Mouse (Mus musculus): ENCODE measurements around the gene Tax1bp3. TPM values are rescaled to one million over a fixed set of nuclear protein-coding genes. Genes with fewer than 3 reads are reported as not detected.

The Tax1bp3 gene
- polyA plus RNA-seq, 1 experiment from 2014 or later: 208 TPM

DNA sequence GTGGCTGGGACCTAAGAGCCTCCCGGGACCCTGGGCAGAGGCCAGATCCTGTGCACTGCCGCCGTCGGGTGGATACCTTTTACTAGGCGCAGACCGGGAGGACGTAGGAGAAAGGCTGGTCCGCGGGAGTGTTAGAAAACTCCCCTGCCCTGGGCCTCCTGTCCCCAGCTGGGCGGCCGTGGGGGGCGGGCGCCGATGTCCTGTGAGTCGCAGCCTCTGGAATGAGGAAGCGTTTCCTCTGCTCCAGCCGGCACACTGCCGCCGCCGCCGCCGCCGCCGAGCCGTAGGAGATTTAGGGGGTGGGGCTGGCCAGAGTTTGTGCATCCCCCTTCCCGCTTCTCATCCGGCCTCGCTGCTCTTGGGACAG lies 609 bp downstream of the Tax1bp3 start:
- peak; percentile 76 for ATAC-seq (ENCODE audit: insufficient number of reproducible peaks, insufficient read depth, low FRiP score, low TSS enrichment, low read depth)
- peak overlapping the region; percentile 98 for H3K4me3 ChIP-seq

DNA sequence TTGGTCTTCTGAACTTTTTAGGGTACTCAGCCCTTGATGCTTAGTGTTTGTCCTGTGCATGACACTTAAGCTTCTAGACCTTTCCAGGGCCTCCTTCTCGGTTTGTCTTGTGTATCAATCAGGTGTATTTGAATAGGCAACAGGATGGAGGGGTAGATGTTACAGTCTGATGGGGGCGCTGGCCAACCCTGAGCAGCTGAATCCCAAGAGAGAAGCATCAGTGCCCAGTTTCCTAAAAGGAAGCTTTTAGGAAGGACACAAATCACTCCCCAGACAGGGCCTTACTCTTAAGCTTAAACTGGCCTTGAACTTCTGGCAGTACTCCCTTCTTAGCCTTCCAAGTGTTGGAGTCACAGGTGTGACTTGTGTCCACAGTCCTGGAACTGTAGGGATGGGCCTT lies 1.0 kb downstream of the Tax1bp3 start:
- peaks cover 36% of the 10 kb centered on the region for H3K36me3 ChIP-seq
- H3K9me3 ChIP-seq: no peaks in the 10 kb centered on the region
- H3K4me3 ChIP-seq: peak overlapping the region; percentile 98
- H3K9ac ChIP-seq: peak overlapping the region; percentile 95
- H3K4me2 ChIP-seq: peak overlapping the region; percentile 72
- 4% methylated on average over 2 of the region's 2 CpGs for WGBS
- no peak for ATAC-seq (ENCODE audit: insufficient number of reproducible peaks, insufficient read depth, low FRiP score, low TSS enrichment, low read depth)
- H3K27ac ChIP-seq: peak overlapping the region; percentile 94
- peaks cover 24% of the 10 kb centered on the region for H3K4me1 ChIP-seq
- no peaks in the 10 kb centered on the region for H3K27me3 ChIP-seq

More for the DNA sequence above, 609 bp downstream of the Tax1bp3 start:
- Histone ChIP-seq H3K4me2 (peak overlapping the region; percentile 72), H3K9ac (peak overlapping the region; percentile 95), H3K9me3 (no peaks in the 10 kb centered on the region), H3K4me1 (peaks cover 27% of the 10 kb centered on the region), H3K27ac (peak overlapping the region; percentile 94), H3K36me3 (peaks cover 34% of the 10 kb centered on the region), H3K27me3 (no peaks in the 10 kb centered on the region)
- whole genome bisulfite sequencing: under 1% methylated on average over 23 of the region's 28 CpGs

GRCm38 (mm10) chr11:73185872-73186615 lies 9.2 kb downstream of the Tax1bp3 start:
- Histone ChIP-seq H3K9ac (no peak overlapping the region), H3K4me1 (no peaks in the 10 kb centered on the region), H3K9me3 (no peaks in the 10 kb centered on the region), H3K4me3 (no peak overlapping the region), H3K27me3 (no peaks in the 10 kb centered on the region), H3K27ac (no peak overlapping the region), H3K4me2 (no peak overlapping the region), H3K36me3 (peaks cover 71% of the 10 kb centered on the region)
- 93% methylated on average over 10 of the region's 10 CpGs for WGBS
- no peak for ATAC-seq (ENCODE audit: insufficient number of reproducible peaks, insufficient read depth, low FRiP score, low TSS enrichment, low read depth)

- H3K9ac ChIP-seq: no peak overlapping the region
- H3K4me1 ChIP-seq: no peaks in the 10 kb centered on the region
- H3K4me2 ChIP-seq: no peak overlapping the region
- no peaks in the 10 kb centered on the region for H3K9me3 ChIP-seq
- ATAC-seq (ENCODE audit: insufficient number of reproducible peaks, insufficient read depth, low FRiP score, low TSS enrichment, low read depth): no peak
- H3K27ac ChIP-seq: no peak overlapping the region
- H3K36me3 ChIP-seq: peaks cover 77% of the 10 kb centered on the region
- 90% methylated on average over 6 of the region's 6 CpGs for WGBS
- H3K4me3 ChIP-seq: no peak overlapping the region
- no peaks in the 10 kb centered on the region for H3K27me3 ChIP-seq
Observed at GRCm38 (mm10) chr11:73187231-73187630, 10.3 kb downstream of the Tax1bp3 start.

- Histone ChIP-seq H3K9ac (no peak overlapping the region), H3K36me3 (peaks cover 47% of the 10 kb centered on the region), H3K27ac (no peak overlapping the region), H3K4me3 (no peak overlapping the region), H3K4me2 (no peak overlapping the region), H3K9me3 (no peaks in the 10 kb centered on the region), H3K27me3 (no peaks in the 10 kb centered on the region), H3K4me1 (peaks cover 8% of the 10 kb centered on the region)
- ATAC-seq (ENCODE audit: insufficient number of reproducible peaks, insufficient read depth, low FRiP score, low TSS enrichment, low read depth): no peak
- WGBS: 72% methylated on average over 6 of the region's 6 CpGs
Observed at GRCm38 (mm10) chr11:73193047-73193446, 16.2 kb downstream of the Tax1bp3 start.

GRCm38 (mm10) chr11:73194444-73194843 lies 17.6 kb downstream of the Tax1bp3 start:
- 79% methylated on average over 2 of the region's 2 CpGs for whole genome bisulfite sequencing
- H3K9me3 ChIP-seq: no peaks in the 10 kb centered on the region
- H3K9ac ChIP-seq: no peak overlapping the region
- no peak overlapping the region for H3K27ac ChIP-seq
- no peak for ATAC-seq (ENCODE audit: insufficient number of reproducible peaks, insufficient read depth, low FRiP score, low TSS enrichment, low read depth)
- H3K36me3 ChIP-seq: peaks cover 37% of the 10 kb centered on the region
- H3K4me3 ChIP-seq: no peak overlapping the region
- peaks cover 13% of the 10 kb centered on the region for H3K4me1 ChIP-seq
- H3K4me2 ChIP-seq: no peak overlapping the region
- no peaks in the 10 kb centered on the region for H3K27me3 ChIP-seq

DNA sequence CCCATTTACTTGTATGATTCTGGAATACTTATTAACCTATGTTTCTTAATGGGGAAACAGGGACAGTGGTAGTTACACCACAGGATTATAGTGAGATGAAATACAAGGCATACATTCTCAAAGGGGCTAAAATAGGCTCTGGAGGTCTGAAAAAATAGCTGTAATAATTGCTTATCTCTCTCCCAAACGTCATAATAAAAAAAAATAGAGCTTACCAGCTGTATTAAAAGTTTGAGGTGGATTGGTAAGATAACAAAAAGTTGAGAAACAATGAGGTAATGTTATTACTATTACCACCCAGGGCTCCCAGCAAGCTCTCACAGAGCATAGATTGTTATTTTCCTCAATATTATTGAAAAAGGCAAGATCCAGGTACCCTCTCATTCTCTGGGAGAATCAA lies 21.3 kb downstream of the Tax1bp3 start:
- H3K9me3 ChIP-seq: no peaks in the 10 kb centered on the region
- peak overlapping the region; percentile 73 for H3K4me3 ChIP-seq
- no peaks in the 10 kb centered on the region for H3K27me3 ChIP-seq
- H3K9ac ChIP-seq: peak overlapping the region; percentile 82
- peaks cover 20% of the 10 kb centered on the region for H3K4me1 ChIP-seq
- peak overlapping the region; percentile 95 for H3K4me2 ChIP-seq
- no peak overlapping the region for H3K27ac ChIP-seq
- ATAC-seq (ENCODE audit: insufficient number of reproducible peaks, insufficient read depth, low FRiP score, low TSS enrichment, low read depth): no peak
- 4% methylated on average over 1 of the region's 1 CpGs for WGBS
- peaks cover 12% of the 10 kb centered on the region for H3K36me3 ChIP-seq

- ATAC-seq (ENCODE audit: insufficient number of reproducible peaks, insufficient read depth, low FRiP score, low TSS enrichment, low read depth): peak; percentile 93
- Histone ChIP-seq H3K4me3 (peak within 1 kb of the TSS; percentile 73), H3K4me1 (peaks cover 20% of the 10 kb centered on the region), H3K27ac (no peak within 1 kb of the TSS), H3K36me3 (peaks cover 12% of the 10 kb centered on the region), H3K4me2 (peak within 1 kb of the TSS; percentile 95), H3K27me3 (no peaks in the 10 kb centered on the region), H3K9me3 (no peaks in the 10 kb centered on the region), H3K9ac (peak within 1 kb of the TSS; percentile 82)
- WGBS: under 1% methylated on average over 22 of the region's 22 CpGs
Observed at GRCm38 (mm10) chr11:73198603-73199229, 21.8 kb downstream of the Tax1bp3 start, which contains the start of gene Ctns. TSS of gene Ctns (minus strand) at chr11:73199042.

DNA sequence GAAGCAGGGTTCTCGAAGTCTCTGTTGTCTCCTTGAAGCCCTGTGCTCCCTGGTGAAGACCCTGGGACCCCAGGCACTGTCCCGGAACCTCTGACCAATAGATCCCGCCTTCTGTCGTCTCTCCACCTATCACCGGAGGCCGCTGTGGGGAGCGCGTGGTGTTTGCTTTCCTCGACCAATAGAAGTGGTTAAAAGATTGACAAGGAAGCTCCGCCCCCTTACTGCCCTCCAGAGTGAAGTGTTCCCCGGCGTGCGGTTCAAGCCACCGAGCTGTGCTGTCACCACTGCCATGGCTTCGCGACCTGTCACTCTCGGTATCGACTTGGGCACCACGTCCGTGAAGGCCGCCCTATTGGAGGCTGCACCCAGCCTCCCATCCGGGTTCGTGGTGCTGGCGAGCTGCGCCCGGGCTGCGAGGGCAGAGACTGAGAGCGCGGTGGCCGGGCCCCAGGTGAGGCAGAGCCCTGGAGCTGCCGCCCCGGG lies 22.4 kb downstream of the Tax1bp3 start, which contains the start of gene Shpk:
Shpk (plus strand) TSS at position 231 of the 483 bp plus-strand sequence.
- under 1% methylated on average over 32 of the region's 32 CpGs for WGBS
- ATAC-seq (ENCODE audit: insufficient number of reproducible peaks, insufficient read depth, low FRiP score, low TSS enrichment, low read depth): peak; percentile 97
- Histone ChIP-seq H3K36me3 (peaks cover 12% of the 10 kb centered on the region), H3K27ac (no peak within 1 kb of the TSS), H3K9me3 (no peaks in the 10 kb centered on the region), H3K27me3 (no peaks in the 10 kb centered on the region), H3K4me3 (peak within 1 kb of the TSS; percentile 73), H3K4me1 (peaks cover 20% of the 10 kb centered on the region), H3K9ac (peak within 1 kb of the TSS; percentile 82), H3K4me2 (peak within 1 kb of the TSS; percentile 95)

DNA sequence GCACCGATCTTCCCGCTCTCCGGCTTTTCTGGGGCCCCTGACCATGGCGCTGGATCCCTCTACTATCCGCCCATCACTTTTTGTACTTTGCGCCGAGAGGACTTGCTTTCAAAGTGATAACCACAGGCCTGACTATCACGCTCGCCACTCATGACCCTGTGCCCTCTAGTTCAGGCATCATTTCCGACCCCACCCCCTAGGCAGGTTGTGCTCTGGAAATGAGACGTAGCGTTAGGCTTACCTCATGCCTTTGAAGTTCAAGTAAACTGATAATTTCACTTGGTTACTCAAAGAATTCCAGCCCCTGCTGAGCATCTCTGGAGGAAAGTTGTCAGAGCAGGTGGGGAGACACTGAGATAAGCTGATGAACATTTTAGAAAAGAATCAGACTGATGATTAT lies 23.0 kb downstream of the Tax1bp3 start:
- no peak for ATAC-seq (ENCODE audit: insufficient number of reproducible peaks, insufficient read depth, low FRiP score, low TSS enrichment, low read depth)
- peak overlapping the region; percentile 73 for H3K4me3 ChIP-seq
- H3K4me1 ChIP-seq: peaks cover 20% of the 10 kb centered on the region
- no peaks in the 10 kb centered on the region for H3K9me3 ChIP-seq
- 3% methylated on average over 12 of the region's 12 CpGs for WGBS
- peak overlapping the region; percentile 95 for H3K4me2 ChIP-seq
- H3K9ac ChIP-seq: peak overlapping the region; percentile 79
- H3K36me3 ChIP-seq: peaks cover 12% of the 10 kb centered on the region
- H3K27me3 ChIP-seq: no peaks in the 10 kb centered on the region
- H3K27ac ChIP-seq: no peak overlapping the region

DNA sequence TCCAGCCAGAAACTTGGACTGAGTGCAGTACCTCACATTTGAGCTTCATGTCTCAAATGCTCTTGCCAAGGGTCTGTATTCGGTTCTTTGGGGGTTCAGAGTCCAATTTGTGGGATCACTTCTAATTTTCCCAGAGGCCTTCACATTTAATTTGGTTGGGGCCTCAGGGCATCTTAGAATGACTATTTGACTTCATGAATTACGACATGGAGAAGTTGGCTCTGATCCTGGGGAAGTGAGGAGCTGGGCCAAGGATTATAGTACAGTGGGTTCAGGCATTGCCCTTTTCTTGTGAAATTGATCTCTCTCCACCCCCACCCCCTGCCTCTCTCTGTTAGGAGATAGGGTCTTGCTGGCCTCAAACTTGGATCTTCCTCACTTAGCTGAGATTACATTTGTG lies 24.1 kb downstream of the Tax1bp3 start:
- Histone ChIP-seq H3K9me3 (no peaks in the 10 kb centered on the region), H3K9ac (no peak overlapping the region), H3K4me3 (no peak overlapping the region), H3K27ac (no peak overlapping the region), H3K27me3 (no peaks in the 10 kb centered on the region), H3K4me2 (no peak overlapping the region), H3K4me1 (peaks cover 20% of the 10 kb centered on the region), H3K36me3 (peaks cover under 1% of the 10 kb centered on the region; the same call in 1 of the 2 replicates)
- no peak for ATAC-seq (ENCODE audit: insufficient number of reproducible peaks, insufficient read depth, low FRiP score, low TSS enrichment, low read depth)
- WGBS: 59% methylated on average over 2 of the region's 2 CpGs

GRCm38 (mm10) chr11:73201597-73201996 lies 24.7 kb downstream of the Tax1bp3 start:
- Histone ChIP-seq H3K4me3 (no peak overlapping the region), H3K27me3 (no peaks in the 10 kb centered on the region), H3K4me1 (peaks cover 20% of the 10 kb centered on the region), H3K4me2 (no peak overlapping the region), H3K36me3 (no peaks in the 10 kb centered on the region), H3K27ac (no peak overlapping the region), H3K9me3 (no peaks in the 10 kb centered on the region), H3K9ac (no peak overlapping the region)
- 23% methylated on average over 4 of the region's 4 CpGs for WGBS
- no peak for ATAC-seq (ENCODE audit: insufficient number of reproducible peaks, insufficient read depth, low FRiP score, low TSS enrichment, low read depth)

Measured in embryonic facial prominence, embryonic 13.5 days (tissue).